Mouse (Mus musculus): Measurements from ENCODE around the gene Il1a. TPM values are rescaled to one million over a fixed set of nuclear protein-coding genes. Genes with fewer than 3 reads are reported as not detected.

The Il1a gene
- polyA plus RNA-seq (2012; fragmentation: generic; extraction: Trizol), result not detected

GRCm38 (mm10) chr2:129309836-129310235 is at the start of gene Il1a:
Il1a (minus strand) TSS chr2:129309972.

GRCm38 (mm10) chr2:129296671-129297588 is 12.8 kb downstream of the Il1a start, which contains the start of gene Ckap2l:
Ckap2l (minus strand) TSS chr2:129297212.

Other genes with a start within 250 kb of the Il1a start
- gene Ttl, start 244.0 kb downstream of the Il1a start, polyA plus RNA-seq (2012; fragmentation: generic; extraction: Trizol), result 1 to 10 TPM; 2.1 to 8.3 TPM
- gene Polr1b, start 209.0 kb downstream of the Il1a start, polyA plus RNA-seq (2012; fragmentation: generic; extraction: Trizol), result 1 to 10 TPM; 5.5 to 8.0 TPM
- gene Chchd5, start 180.3 kb downstream of the Il1a start, polyA plus RNA-seq (2012; fragmentation: generic; extraction: Trizol), result 10 to 100 TPM; 25.2 to 41.0 TPM
- gene Slc20a1, start 111.2 kb downstream of the Il1a start, polyA plus RNA-seq (2012; fragmentation: generic; extraction: Trizol), result 1 to 10 TPM; 4.7 to 5.3 TPM
- gene Ckap2l, start 12.8 kb downstream of the Il1a start, polyA plus RNA-seq (2012; fragmentation: generic; extraction: Trizol), result 10 to 100 TPM in 1 of 2 experiments, 1 to 10 TPM in 1; 1.8 to 21.4 TPM
- gene Il1b, start 61.2 kb upstream of the Il1a start, polyA plus RNA-seq (2012; fragmentation: generic; extraction: Trizol), result not detected
- not detected for gene F830045P16Rik, start 226.6 kb upstream of the Il1a start, polyA plus RNA-seq (2012; fragmentation: generic; extraction: Trizol)

Measured in C3H10T1/2 (cell line).